Mouse (Mus musculus) cerebellum, adult 8-10 months (tissue): ENCODE measurements at regions not wholly inside any gene's neighbourhood (a gene's known extent, or its start where the extent isn't known, plus 50 kb on each side); places are given as distances from the start of the nearest gene placed in this dataset.

Experiments used
- DNase-seq: peaks from one replicate; pipeline ENCODE4 v3.0.0; 2022

DNA sequence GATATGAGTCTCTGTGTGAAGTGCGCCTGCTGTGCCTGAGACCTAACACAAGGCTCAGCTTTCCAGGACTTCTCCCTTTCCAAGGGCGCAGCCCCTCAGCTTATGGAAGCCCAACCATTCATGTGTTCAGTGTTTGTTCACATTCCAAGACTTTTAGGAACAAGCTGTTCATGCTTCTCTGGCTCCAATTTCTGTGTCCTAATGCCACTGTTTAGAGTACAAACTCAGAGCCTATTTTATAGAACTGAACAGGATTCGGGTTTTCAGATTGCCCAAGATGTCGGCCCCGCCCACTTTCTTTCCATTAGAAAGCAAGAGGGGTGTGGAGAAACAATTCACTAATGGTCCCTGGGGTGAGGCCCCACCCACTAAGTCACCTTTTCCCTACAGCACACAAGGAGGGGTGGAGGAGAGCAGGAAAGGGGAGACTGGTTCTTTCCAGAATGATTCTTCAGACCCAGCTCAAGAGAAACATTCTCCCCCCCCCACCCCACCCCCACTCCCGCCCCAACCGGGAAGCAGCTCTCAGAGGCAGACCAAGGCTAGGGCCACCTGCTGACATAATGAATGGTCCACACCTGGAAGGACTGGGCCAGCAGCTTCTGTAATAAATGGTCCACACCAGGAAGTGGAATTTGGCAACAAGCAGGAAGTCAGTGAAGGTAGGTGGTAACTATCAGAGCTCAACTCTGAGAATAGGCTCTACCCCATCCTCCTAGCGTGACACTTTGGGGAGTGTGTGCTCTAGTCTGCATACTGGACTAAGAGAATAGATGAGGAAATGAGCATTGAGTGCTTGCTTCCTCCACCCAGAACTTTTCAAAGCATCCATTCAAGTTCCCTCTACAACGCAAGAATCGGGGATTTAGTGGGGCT, 120.2 kb upstream of the Zfp648 start:
- DNase-seq, result no peak

GRCm38 (mm10) chr1:154086145-154086544, 114.8 kb upstream of the Zfp648 start:
- no peak for DNase-seq

GRCm38 (mm10) chr1:154089815-154090214, 111.2 kb upstream of the Zfp648 start:
- DNase-seq, result no peak

DNA sequence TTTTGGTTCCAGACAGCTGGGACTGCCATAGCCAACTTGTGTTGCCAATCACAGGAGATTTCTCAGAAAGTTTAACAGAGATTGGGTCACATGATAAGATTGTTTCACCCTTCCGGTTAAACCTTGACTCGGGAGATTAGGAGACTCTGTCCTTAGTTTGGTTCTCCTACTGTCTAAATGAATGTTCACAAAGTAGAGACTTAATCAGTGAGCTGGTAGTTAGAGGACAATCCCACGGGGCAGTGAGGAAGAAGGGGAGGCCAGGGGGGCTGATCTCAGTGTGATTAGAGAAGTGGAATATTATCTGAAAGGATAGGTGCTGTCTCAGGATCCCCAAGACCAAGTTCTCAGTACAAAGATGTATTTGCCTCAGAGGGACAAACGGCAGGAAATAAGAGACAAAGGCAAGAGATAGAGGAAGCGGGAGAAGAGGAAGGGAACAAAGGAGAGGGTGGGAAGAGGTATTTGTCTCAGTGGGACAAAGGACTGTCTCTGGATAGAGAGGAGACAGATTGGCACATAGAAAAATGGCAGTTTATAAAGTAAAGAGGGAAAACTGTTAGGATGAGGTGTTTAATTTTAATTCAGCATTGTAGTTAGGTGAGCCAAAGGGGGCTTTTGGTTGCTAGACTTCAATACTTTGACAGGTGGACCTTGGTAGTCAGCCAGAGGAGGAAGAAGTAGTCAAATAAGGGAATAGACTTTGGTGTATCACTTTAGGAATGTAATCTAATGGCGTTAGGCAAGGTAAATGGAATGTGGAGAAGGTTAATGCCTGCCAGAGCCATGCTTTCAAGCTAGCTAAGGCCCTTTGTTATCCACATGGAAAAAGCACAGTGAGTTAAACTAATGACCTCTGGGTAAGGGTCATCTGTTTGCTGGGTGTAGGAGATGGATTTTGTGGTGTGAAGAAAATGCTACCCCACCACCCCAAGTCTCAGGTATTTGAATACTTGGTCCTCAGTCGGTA, 110.2 kb upstream of the Zfp648 start:
- DNase-seq, result no peak

GRCm38 (mm10) chr1:154093549-154093948, 107.4 kb upstream of the Zfp648 start:
- DNase-seq, result no peak

GRCm38 (mm10) chr1:154094357-154094756, 106.6 kb upstream of the Zfp648 start:
- no peak for DNase-seq

- DNase-seq, result no peak
Observed at GRCm38 (mm10) chr1:154096113-154096512, 104.9 kb upstream of the Zfp648 start.

DNA sequence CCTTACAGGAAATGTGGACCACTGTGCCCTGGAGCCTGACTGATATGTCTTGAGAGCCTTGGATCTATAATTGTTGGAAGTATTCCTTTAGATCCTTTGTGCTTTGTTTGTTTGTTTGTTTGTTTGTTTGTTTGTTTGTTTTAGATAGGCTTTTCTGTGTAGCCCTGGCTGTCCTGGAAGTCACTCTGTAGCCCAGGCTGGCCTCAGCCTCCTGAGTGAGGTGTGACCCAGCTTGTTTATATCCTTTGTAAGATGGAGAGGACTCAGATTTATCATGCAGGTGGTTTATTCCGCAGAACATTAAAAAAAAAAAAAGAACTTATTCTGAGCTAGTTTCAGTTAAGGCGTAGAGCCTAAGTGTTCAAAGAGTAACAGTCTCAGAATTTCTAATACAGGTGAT, 104.1 kb upstream of the Zfp648 start:
- no peak for DNase-seq

GRCm38 (mm10) chr1:154097656-154098055, 103.3 kb upstream of the Zfp648 start:
- no peak for DNase-seq

DNA sequence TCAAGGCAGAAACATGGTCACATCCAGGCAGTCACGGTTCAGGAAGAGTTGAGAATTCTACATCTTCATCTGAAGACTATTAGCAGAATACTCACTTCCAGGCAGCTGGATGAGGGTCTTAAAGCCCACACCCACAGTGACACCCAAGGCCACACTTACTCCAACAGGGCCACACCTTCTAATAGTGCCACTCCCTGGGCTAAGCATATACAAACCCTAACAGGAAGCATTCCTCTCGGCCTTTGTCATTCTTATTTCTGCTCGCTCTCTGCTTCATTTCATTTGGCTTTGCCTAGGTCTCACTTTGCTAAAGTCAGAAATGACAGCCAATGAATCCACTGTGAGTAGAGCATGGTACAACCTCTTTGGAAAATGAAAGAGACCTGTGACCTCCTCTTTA, 100.4 kb upstream of the Zfp648 start:
- DNase-seq, result no peak

- DNase-seq, result no peak
Observed at GRCm38 (mm10) chr1:154101433-154101832, 99.6 kb upstream of the Zfp648 start.

DNA sequence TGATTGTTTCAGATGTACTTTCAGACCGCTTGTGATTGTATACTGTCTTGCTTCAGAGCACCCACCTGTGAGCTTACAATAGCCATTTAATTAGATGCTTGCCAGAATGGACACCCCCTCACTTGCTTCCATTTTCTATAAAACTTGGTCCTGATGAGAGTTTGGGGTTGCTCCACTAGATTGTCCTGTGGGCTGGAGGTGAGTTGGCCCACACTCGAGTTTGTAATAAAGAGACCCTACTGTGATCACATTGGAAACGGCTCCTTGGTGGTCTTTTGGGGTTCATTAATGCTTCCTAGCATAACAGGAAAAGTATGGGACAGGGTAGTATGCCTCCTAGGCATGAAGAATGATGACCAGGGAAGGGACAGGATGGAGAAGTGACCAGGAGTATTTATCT, 98.8 kb upstream of the Zfp648 start:
- DNase-seq, result no peak

GRCm38 (mm10) chr1:154102871-154103596, 98.0 kb upstream of the Zfp648 start:
- DNase-seq, result peak; percentile 43

DNA sequence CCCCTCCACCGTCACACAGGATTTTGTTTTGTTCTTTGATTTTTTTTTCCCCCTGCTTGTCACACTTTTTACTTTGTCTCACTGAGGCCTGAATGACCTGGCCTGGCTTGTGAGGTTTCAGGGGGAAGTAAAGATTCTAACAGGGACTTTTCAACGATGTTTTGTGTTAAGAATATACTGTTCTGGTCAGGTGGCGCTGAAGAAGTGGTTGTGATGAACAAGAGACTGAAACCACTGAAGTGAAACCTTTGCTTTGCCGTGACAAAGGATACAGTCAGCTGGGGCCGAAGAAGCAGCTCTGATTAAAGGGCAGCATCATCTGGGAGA, 97.4 kb upstream of the Zfp648 start:
- DNase-seq, result no peak

DNA sequence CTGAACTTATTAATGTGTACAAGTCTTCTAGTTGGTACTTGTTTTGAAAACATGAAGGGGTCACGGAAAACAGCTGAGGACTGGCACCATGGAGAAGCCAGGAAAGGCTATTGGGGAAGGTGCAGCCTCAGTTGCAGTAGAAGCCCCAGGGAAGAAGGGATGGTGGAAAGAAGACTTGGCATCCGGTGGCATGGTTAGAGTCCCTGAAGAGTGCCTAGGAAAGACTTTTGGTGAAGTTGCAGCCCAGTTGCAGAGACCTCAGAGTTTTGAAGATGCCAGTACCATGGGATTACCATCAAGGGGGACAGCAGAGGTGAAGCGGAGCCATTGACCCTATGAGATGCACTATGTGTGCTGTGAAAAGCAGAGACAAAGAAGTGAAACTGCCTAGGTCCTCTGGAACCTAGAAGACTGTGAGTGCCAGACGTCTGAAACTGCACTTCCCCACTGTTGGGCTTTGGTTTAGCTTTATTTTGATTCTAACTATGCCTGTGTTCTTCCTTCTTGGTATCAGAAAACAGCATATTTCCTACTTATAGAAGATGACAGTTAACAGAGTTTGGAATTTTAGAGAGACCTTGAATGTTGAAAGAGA, 96.9 kb upstream of the Zfp648 start:
- DNase-seq, result no peak

DNA sequence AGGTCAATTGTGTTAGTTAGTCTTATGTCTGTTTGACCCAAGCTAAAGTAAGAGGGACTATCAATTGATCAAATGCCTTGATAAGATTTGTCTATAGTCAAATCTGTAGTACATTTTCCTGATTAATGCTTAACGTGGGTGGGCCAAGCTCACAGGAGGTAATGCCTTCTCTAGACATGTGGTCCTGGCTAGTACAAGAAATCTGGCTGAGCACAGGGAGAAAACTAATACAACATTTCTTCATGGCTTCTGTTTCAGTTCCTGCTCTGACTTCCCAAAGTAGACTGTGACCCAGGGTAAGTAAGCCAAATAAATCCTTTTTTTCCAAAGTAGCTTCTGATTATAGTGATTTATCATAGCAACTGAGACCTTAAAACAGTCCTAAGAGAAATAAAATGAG, 96.2 kb upstream of the Zfp648 start:
- DNase-seq, result no peak

DNA sequence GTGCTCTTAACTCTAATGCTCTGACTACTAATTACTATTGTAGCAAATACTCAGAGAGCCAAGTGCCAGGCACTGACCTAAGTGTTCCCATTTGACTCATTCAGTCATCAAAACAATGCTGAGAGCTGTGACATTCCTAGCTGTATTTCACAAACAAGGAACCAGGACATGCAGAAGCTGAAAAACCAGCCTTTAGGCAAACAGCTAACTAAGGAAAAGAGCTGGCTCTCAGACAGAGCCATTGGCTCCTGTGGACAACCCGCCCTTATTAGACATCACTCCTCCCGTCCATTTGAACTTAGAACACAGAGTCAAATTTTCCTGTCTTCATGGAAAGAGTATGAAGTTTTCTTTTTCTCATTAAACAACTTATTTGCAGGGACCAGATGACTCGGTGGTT, 88.5 kb upstream of the Zfp648 start:
- DNase-seq, result no peak

DNA sequence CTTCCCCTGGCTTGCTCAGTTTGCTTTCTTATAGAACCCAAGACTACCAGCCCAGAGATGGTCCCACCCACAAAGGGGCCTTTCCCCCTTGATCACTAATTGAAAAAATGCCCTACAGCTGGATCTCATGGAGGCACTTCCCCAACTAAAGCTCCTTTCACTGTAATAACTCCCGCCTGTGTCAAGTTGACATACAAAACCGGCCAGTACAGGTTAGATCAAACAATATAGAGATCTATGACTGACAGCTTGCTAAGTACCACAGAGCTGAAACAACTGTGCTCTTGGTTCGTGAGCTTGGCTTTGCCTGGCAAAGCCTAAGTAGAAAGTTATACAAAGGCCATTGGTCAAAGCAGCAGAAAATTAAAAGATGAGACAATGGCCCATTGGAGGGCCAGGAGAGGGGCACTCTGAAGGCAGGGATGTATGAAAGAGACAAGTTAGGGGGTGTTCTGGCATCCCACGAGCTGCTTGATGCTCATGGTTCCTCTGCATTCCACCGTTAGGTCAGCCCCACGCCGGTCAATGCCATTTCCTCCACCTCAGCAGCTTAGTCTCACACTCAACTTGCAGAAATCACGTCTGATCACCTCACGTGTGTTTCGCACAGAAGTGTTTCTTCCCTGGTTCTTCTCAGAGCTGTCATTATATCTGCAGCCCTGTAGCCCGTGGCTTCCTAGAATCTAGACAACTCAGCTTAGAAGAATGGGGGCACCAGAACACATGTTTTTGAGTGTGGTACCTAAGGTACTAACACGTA, 87.5 kb upstream of the Zfp648 start:
- no peak for DNase-seq

DNA sequence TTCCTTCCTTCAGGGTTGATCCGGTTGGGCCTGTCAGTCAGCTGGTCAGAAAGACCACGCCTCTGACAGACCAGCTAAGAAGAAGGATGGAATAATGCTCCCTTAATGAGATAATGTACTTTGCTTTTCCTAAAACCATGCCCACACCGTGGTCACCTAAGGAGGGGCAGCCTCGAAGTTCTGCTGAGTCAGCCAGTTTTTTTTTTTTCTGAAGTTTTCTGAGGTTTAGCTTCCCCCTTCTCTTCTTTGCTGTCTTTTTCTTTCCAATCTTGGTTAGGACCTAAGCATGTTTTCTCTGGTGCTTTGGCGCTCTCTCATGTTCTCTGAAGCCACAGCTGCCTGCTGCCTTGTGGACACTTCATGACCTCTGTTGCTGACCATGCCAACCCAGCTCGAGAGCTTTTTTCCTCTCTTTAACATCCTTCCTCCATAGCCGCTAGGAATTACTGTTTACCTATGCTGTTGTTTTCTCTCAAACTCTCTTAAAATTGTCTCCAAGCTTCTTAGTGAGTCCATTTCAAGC, 84.7 kb upstream of the Zfp648 start:
- DNase-seq, result no peak

DNA sequence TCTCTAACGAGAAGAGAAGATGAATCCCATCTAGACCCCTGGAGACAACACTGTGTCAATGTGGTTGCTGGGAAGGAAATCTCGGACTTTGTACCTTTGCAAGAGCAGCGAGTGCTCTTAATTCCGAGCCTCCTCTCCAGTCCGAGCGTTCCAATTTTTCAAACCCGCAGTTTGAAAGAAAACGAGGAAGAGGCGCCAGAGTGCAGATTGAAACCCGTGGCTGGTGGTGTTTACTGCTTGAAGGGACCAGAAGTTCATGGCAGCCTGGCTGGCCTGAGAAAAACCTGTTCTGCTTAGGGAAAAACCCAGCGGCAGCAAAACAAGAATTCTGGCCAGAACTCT, 83.7 kb upstream of the Zfp648 start:
- DNase-seq, result no peak

GRCm38 (mm10) chr1:154117688-154118373, 83.2 kb upstream of the Zfp648 start:
- peak; percentile 21 for DNase-seq
